Mouse (Mus musculus): ENCODE results near the gene Fut1.

GRCm38 (mm10) chr7:45644872-45645590 is 27.9 kb downstream of the Fut1 start:
- TF ChIP-seq CTCF (IDR thresholded peaks at IDR 0.05; ENCODE audit: low read depth, low read length): no peak
- no peak for TF ChIP-seq POLR2A (IDR thresholded peaks at IDR 0.05; ENCODE audit: insufficient read depth, low read length)

Measured in ES-Bruce4 (cell line).